Mouse (Mus musculus) hindbrain, embryonic 12.5 days (tissue): ENCODE data around the gene Ap1s1. TPM values are rescaled to one million over a fixed set of nuclear protein-coding genes. Genes with fewer than 3 reads are reported as not detected.

ENCODE experiments used
- ATAC-seq: fragments of 200-750 bp; cut with Nextera tagmentation; 2 replicates; pipeline ENCODE4 v1.8.0; 2017; ENCODE audit warnings: moderate TSS enrichment; ENCODE audit not compliant: low FRiP score
- H3K27ac ChIP-seq: fragments of 300-500 bp; sonication (generic); 2 replicates; pipeline ENCODE4 v1.5.1; 2016; ENCODE audit warnings: mild to moderate bottlenecking
- H3K27me3 ChIP-seq: fragments of 300-500 bp; sonication (generic); 2 replicates; pipeline ENCODE4 v1.6.1; 2016; ENCODE audit warnings: mild to moderate bottlenecking
- H3K36me3 ChIP-seq: fragments of 300-500 bp; sonication (generic); 2 replicates; pipeline ENCODE4 v1.6.1; 2016; ENCODE audit warnings: mild to moderate bottlenecking
- H3K4me1 ChIP-seq: fragments of 300-500 bp; sonication (generic); 2 replicates; pipeline ENCODE4 v1.6.1; 2016
- H3K4me2 ChIP-seq: fragments of 300-500 bp; sonication (generic); replicated peaks from 2 replicates; pipeline ENCODE4 v1.6.1; 2016; ENCODE audit warnings: mild to moderate bottlenecking
- H3K4me3 ChIP-seq: fragments of 300-500 bp; sonication (generic); 2 replicates; pipeline ENCODE4 v1.5.1; 2016; ENCODE audit warnings: mild to moderate bottlenecking
- H3K9ac ChIP-seq: fragments of 300-500 bp; sonication (generic); 2 replicates; pipeline ENCODE4 v1.6.1; 2016; ENCODE audit warnings: mild to moderate bottlenecking, moderate library complexity
- H3K9me3 ChIP-seq: fragments of 300-500 bp; sonication (generic); replicated peaks from 2 replicates; pipeline ENCODE4 v1.6.1; 2016; ENCODE audit warnings: mild to moderate bottlenecking
- WGBS: fragments of 180-500 bp; shearing (Covaris S2); methylation state at CpG from one replicate; pipeline ENCODE4 v1.1.7; 2016; 5-methylcytosine and 5-hydroxymethylcytosine counted together
- polyA plus RNA-seq: library from polyadenylated mRNA; unstranded; fragments of >200 nt; fragmentation: Nextera tagmentation; extraction: Ambion mirVana; gene quantifications from 2 replicates; pipeline ENCODE4 v1.2.1, GENCODE M21; 2016

The Ap1s1 gene
- polyA plus RNA-seq, 1 experiment from 2014 or later: 186 TPM

GRCm38 (mm10) chr5:137077187-137077586 lies 31.3 kb upstream of the Ap1s1 start:
- Histone ChIP-seq H3K4me3 (no peak overlapping the region), H3K4me1 (peaks cover 11% of the 10 kb centered on the region; the same call in 1 of the 2 replicates), H3K4me2 (no peak overlapping the region), H3K9me3 (no peaks in the 10 kb centered on the region), H3K9ac (no peak overlapping the region), H3K27me3 (no peaks in the 10 kb centered on the region), H3K27ac (no peak overlapping the region), H3K36me3 (no peaks in the 10 kb centered on the region)
- WGBS: 89% methylated on average over 7 of the region's 7 CpGs
- no peak for ATAC-seq

GRCm38 (mm10) chr5:137076191-137076930 lies 30.4 kb upstream of the Ap1s1 start:
- no peak for ATAC-seq
- Histone ChIP-seq H3K36me3 (no peaks in the 10 kb centered on the region), H3K27ac (no peak overlapping the region), H3K27me3 (no peaks in the 10 kb centered on the region), H3K9ac (no peak overlapping the region), H3K4me3 (no peak overlapping the region), H3K4me1 (peaks cover 16% of the 10 kb centered on the region; the same call in 1 of the 2 replicates), H3K4me2 (no peak overlapping the region), H3K9me3 (no peaks in the 10 kb centered on the region)
- WGBS: 39% methylated on average over 12 of the region's 12 CpGs

- H3K27me3 ChIP-seq: no peaks in the 10 kb centered on the region
- no peaks in the 10 kb centered on the region for H3K9me3 ChIP-seq
- no peak overlapping the region for H3K4me3 ChIP-seq
- no peak overlapping the region for H3K9ac ChIP-seq
- no peak overlapping the region for H3K27ac ChIP-seq
- no peaks in the 10 kb centered on the region for H3K36me3 ChIP-seq
- WGBS: 68% methylated on average over 6 of the region's 6 CpGs
- no peak for ATAC-seq
- peaks cover 16% of the 10 kb centered on the region; the same call in 1 of the 2 replicates for H3K4me1 ChIP-seq
- H3K4me2 ChIP-seq: no peak overlapping the region
Observed at GRCm38 (mm10) chr5:137075726-137076125, 29.8 kb upstream of the Ap1s1 start.

- WGBS: 42% methylated on average over 6 of the region's 6 CpGs
- Histone ChIP-seq H3K36me3 (no peaks in the 10 kb centered on the region), H3K27ac (no peak overlapping the region), H3K27me3 (no peaks in the 10 kb centered on the region), H3K4me1 (peaks cover 16% of the 10 kb centered on the region; the same call in 1 of the 2 replicates), H3K4me2 (no peak overlapping the region), H3K4me3 (no peak overlapping the region), H3K9me3 (no peaks in the 10 kb centered on the region), H3K9ac (no peak overlapping the region)
- no peak for ATAC-seq
Observed at GRCm38 (mm10) chr5:137074191-137074651, 28.3 kb upstream of the Ap1s1 start.

GRCm38 (mm10) chr5:137073141-137073540 lies 27.2 kb upstream of the Ap1s1 start:
- Histone ChIP-seq H3K27ac (no peak overlapping the region), H3K27me3 (no peaks in the 10 kb centered on the region), H3K4me1 (0 out of 2 replicates have a peak, but pooled peaks cover 16% of the 10 kb centered on the region), H3K9me3 (no peaks in the 10 kb centered on the region), H3K36me3 (no peaks in the 10 kb centered on the region), H3K9ac (no peak overlapping the region), H3K4me3 (no peak overlapping the region), H3K4me2 (no peak overlapping the region)
- 91% methylated on average over 8 of the region's 8 CpGs for WGBS
- no peak for ATAC-seq

- H3K9ac ChIP-seq: no peak within 1 kb of the TSS; the same call in 1 of the 2 replicates
- H3K4me3 ChIP-seq: peak within 1 kb of the TSS; percentile 23
- no peaks in the 10 kb centered on the region for H3K36me3 ChIP-seq
- H3K4me2 ChIP-seq: peak within 1 kb of the TSS; percentile 49
- 18% methylated on average over 23 of the region's 23 CpGs for WGBS
- H3K27ac ChIP-seq: no peak within 1 kb of the TSS
- H3K27me3 ChIP-seq: no peaks in the 10 kb centered on the region
- H3K9me3 ChIP-seq: no peaks in the 10 kb centered on the region
- ATAC-seq: peak; percentile 63; the same call in 1 of the 2 replicates
- 0 out of 2 replicates have a peak, but pooled peaks cover 16% of the 10 kb centered on the region for H3K4me1 ChIP-seq
Observed at GRCm38 (mm10) chr5:137072079-137072960, 26.4 kb upstream of the Ap1s1 start, which contains the start of gene Serpine1. Serpine1 (minus strand) TSS chr5:137072268.

- no peaks in the 10 kb centered on the region for H3K9me3 ChIP-seq
- H3K4me1 ChIP-seq: 0 out of 2 replicates have a peak, but pooled peaks cover 13% of the 10 kb centered on the region
- no peak overlapping the region for H3K27ac ChIP-seq
- WGBS: 87% methylated on average over 19 of the region's 19 CpGs
- H3K36me3 ChIP-seq: no peaks in the 10 kb centered on the region
- ATAC-seq: no peak
- H3K4me3 ChIP-seq: no peak overlapping the region
- no peaks in the 10 kb centered on the region for H3K27me3 ChIP-seq
- H3K9ac ChIP-seq: no peak overlapping the region
- H3K4me2 ChIP-seq: no peak overlapping the region
Observed at GRCm38 (mm10) chr5:137070881-137071605, 25.1 kb upstream of the Ap1s1 start.

GRCm38 (mm10) chr5:137068711-137069110 lies 22.8 kb upstream of the Ap1s1 start:
- WGBS: 72% methylated on average over 4 of the region's 4 CpGs

GRCm38 (mm10) chr5:137065923-137066322 lies 20.0 kb upstream of the Ap1s1 start:
- Histone ChIP-seq H3K9me3 (no peaks in the 10 kb centered on the region), H3K27ac (no peak overlapping the region), H3K4me2 (no peak overlapping the region), H3K4me1 (no peaks in the 10 kb centered on the region), H3K27me3 (no peaks in the 10 kb centered on the region), H3K9ac (no peak overlapping the region), H3K36me3 (no peaks in the 10 kb centered on the region), H3K4me3 (no peak overlapping the region)
- 77% methylated on average over 8 of the region's 8 CpGs for WGBS
- no peak for ATAC-seq

More at GRCm38 (mm10) chr5:137068711-137069110, 22.8 kb upstream of the Ap1s1 start:
- no peaks in the 10 kb centered on the region for H3K36me3 ChIP-seq
- H3K4me2 ChIP-seq: no peak overlapping the region
- no peak overlapping the region for H3K9ac ChIP-seq
- H3K27ac ChIP-seq: no peak overlapping the region
- H3K4me1 ChIP-seq: 0 out of 2 replicates have a peak, but pooled peaks cover 8% of the 10 kb centered on the region
- no peak overlapping the region for H3K4me3 ChIP-seq
- H3K27me3 ChIP-seq: no peaks in the 10 kb centered on the region
- ATAC-seq: no peak
- H3K9me3 ChIP-seq: no peaks in the 10 kb centered on the region

- no peaks in the 10 kb centered on the region for H3K36me3 ChIP-seq
- H3K27me3 ChIP-seq: no peaks in the 10 kb centered on the region
- no peak for ATAC-seq
- H3K4me2 ChIP-seq: no peak overlapping the region
- H3K9me3 ChIP-seq: no peaks in the 10 kb centered on the region
- H3K4me3 ChIP-seq: no peak overlapping the region
- H3K4me1 ChIP-seq: no peaks in the 10 kb centered on the region
- no peak overlapping the region for H3K9ac ChIP-seq
- H3K27ac ChIP-seq: no peak overlapping the region
- 62% methylated on average over 6 of the region's 6 CpGs for WGBS
Observed at GRCm38 (mm10) chr5:137065454-137065853, 19.5 kb upstream of the Ap1s1 start.

- H3K4me3 ChIP-seq: no peak overlapping the region
- no peak overlapping the region for H3K27ac ChIP-seq
- ATAC-seq: no peak
- no peak overlapping the region for H3K9ac ChIP-seq
- no peaks in the 10 kb centered on the region for H3K27me3 ChIP-seq
- H3K4me2 ChIP-seq: no peak overlapping the region
- H3K9me3 ChIP-seq: no peaks in the 10 kb centered on the region
- WGBS: 85% methylated on average over 5 of the region's 5 CpGs
- no peaks in the 10 kb centered on the region for H3K36me3 ChIP-seq
- H3K4me1 ChIP-seq: no peaks in the 10 kb centered on the region
Observed at GRCm38 (mm10) chr5:137062601-137063000, 16.7 kb upstream of the Ap1s1 start.
